Mouse (Mus musculus): Measurements from ENCODE around the gene Zfp628.

Gene Zfp628

DNA sequence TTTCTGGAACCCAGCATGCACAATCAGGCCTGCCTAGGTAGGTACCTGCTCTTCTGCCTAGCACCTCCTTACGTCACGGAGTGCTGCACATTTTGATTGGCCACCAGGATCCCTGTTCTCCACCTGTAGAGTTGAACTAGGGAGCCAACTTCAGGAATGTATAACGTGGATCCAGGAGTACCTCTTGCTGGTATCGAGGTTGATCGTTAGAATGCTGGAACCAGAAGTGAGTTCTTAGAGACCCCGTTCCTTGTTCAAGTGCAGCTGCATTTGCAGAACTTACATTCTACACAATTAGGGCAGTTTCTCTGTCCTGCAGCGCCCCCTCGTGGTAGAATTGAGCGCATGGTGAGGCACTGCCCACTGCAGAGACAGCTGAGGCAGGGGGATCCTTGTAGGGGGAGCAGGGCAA, 25.1 kb downstream of the Zfp628 start:
- peak; percentile 91 for DNase-seq (ENCODE audit: low read depth)

DNA sequence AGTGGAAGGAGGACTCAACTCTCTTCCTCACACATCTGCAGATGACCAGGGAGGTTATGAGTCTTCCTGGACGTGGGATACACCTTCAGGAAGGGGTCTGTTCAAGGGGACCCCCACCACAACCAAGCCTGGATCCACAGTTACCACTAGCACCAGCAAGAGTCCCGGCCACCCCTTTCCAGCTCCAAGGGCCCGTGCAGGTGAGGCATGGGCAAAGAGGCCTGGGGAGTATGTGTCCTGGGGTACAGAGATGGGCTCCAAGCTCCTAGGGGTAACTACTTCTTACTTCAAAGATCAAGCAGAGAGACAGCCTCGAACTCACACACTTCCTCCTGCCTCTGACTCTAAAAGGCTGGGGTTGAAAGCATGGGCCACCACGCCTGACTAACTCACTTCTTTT, 27.7 kb downstream of the Zfp628 start:
- no peak for DNase-seq (ENCODE audit: low read depth)

DNA sequence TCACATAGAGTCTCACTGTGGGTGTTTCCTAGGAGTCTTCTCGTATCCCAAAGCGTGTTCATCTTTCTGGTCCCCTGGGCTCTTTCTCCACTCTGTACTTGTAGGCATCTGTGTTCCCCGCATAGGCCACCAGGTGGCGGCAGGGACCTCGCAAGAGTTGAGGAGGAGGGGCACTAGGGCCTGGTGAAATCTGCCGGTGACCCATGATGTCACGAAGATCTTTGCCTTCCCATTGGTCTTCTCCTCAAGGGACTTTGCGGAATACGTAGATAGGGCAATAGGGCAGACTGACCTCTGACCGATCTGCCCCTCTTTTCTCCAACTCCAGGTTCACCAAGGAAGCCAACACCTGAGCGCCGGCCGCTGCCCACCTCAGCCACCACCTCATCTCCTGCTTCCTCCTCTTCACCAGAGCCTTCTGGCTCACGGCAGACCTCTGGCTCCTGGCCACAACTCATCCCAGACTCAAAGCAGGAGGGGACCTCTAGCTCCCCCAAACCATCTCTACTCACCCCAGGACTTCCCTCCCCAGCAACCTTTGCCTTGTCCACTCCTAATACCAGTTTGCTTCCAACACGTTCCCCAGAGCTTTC, 28.3 kb downstream of the Zfp628 start:
- DNase-seq (ENCODE audit: low read depth): peak; percentile 95

DNA sequence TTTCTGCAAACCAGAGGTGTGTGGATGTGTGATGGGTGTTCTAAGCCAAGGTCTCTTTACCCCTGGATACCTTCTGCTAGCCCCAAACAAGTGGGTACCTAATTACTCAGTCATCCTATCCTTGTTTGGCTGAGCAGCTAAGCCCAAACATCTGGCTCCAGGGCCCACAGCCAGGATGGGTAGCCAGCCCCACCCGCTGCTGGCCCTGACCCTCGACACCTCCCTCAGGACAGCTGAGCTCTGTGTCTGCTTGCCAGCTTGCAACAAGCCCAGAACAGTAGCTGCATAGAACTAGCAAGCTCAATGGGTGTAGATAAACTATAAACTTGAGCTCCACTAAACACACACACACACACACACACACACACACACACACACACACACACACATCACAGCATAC, 32.8 kb downstream of the Zfp628 start:
- peak; percentile 80 for DNase-seq (ENCODE audit: low read depth)

DNA sequence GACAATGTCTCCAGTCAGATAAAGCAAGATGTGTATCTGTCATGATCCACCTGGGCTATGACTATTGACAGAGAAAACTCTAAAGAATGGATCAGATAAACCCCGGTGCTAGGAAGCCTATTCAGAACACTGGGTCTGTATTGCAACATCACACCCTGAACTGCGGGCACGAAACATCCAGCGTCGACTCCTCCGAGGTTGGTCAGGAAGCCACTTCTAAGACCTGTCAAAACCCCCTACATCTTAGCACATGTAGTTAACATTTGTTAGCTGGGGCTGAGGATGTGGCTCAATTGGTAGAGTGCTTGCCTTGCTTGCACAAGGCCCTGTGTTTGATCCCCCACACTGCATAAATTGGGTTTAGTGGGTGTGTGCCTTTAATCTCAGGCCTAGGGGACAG, 33.4 kb downstream of the Zfp628 start:
- no peak for DNase-seq (ENCODE audit: low read depth)

DNA sequence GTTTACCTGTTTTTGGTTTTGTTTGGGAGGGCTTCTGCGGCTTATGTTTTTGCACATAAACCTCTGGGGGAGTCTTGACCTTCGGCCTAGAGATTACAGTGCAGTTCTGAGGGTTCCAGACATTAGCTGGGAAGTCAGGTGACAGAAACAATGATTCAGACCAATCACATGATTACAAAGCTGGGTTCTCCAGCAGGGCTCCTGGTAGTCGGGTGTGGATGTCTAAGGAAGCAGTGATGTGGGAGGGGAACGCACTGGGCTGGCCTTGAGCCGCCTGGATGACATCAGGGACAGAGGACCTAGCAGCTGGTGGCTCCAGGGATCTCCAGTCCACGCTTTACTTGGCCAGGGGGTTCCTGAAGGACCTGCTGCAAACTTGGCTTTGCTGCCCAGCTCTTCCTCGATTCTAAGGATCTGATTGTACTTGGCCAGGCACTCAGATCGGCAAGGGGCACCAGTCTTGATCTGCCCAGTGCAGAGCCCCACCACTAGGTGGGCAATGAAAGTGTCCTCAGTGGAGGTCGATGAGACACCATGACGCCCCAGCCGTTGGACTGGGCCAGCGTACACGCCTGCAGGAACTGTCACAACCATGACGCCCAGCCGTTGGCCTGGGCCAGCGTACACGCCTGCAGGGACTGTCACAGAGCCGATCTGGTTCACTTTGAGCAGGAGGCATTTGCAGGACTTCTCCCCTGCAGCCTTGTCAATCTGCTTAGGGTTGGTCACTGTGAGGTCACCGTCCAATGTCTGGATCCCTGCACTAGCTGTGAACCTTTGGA, 35.7 kb downstream of the Zfp628 start:
- DNase-seq (ENCODE audit: low read depth): peak; percentile 47

DNA sequence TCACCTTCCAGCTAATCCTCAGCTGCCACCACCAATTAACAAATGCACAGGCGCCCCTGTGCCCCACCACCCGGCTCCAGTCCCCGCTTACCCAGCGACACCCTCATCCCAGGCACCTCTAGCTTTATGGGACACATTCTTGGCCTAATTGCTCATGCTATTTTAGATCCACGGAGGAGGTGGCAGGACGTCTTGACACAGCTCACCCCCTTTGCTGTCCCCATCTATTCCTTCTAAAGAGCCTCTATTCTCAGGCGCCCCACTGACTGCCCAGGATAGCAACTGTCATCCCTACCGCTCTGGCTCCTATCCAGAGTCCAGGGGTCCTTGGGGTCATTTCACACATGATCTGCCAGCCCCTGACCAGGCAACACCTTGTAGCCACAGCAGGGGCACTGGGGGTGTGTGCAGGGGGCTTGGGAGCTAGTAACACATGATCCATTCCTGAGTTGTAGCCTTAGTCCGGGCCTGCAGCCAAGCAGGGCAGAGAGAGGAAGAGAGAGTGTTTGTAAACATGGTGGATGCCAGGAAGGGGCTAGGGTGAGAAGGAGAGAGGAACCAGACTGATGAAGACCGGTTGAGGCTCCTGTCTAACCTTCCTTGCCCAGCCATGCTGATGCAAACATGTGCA, 38.9 kb downstream of the Zfp628 start:
- DNase-seq (ENCODE audit: low read depth): no peak

DNA sequence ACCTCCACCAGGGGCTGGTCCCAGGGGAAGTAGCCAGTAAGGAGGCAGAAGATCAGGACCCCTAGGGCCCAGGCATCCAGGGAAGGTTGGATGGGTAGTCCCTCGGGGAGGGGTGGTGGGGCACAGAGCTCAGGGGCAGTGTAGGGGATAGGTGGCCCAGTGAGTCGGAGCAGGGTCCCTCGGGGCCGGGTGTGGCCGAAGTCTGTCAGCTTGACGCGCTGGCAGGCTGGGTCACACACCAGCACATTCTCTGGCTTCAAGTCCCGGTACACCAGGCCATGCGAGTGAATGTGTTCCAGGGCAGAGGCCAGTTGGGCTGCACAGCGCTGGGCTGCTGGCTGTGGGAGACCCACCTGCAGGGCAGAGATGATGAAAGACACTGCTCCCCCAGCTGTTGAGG, 42.3 kb downstream of the Zfp628 start:
- no peak for DNase-seq (ENCODE audit: low read depth)

DNA sequence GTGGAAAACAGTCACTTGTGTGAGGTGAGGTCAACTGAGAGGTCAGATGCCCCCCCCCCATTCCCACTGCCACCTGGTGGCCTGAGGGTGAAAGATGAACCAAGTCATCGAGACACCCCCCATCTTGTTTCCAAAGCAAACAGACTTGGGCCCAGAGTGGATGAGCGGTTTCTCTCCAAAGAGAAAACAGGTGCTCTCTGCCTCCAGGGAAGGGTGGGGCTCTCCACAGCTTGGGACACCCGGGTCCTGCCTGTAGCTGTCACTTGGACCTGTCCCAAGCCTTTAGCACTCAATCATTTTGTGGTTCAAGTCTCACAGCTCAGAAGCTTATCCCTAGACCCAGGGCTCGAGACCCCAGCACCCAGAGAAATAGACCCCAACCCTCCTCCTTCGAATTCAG, 48.5 kb downstream of the Zfp628 start:
- no peak for DNase-seq (ENCODE audit: low read depth)

DNA sequence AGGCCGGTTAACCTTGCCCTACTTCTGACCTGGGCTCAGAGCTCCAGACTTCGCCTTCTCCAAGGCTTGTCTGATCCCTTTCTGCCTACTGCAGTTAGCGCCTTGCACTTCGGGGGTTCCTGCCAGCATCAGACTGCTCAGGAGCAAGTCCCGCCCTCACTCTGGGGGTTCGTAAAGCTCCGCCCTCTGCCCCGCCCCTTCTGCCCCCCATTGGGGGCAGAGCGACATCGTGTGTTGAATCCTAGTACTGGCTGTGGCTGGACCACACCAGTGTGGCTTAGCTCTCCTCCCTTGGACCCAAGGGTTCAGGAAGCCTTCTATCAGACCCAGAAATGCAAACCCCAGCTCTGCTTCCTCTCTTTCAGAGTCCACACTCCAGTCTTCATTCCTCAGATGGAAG, 49.3 kb downstream of the Zfp628 start, which contains the start of gene Sbk2:
Gene Sbk2 (minus strand): TSS at position 135 of the 400 bp plus-strand sequence.
- peak; percentile 66 for DNase-seq (ENCODE audit: low read depth)

DNA sequence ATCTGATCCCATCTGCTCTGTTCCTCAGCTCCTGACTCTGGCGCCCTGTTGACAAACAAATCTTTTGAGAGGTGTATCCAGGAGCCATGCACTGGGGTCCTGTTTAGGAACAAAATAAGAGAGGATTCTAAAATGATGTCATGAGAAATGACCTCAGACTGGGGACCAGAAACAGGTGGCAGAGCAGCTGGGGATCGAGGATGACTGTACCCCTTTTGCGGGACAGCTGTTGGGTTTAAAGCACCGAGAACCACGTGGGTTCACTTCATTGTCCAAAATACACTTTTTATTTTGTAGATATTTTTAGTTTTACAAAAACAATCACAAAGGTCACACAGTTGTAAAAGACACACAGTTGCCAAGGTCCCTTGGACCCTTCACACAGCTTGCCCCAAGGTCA, 50.0 kb downstream of the Zfp628 start:
- DNase-seq (ENCODE audit: low read depth): no peak

DNA sequence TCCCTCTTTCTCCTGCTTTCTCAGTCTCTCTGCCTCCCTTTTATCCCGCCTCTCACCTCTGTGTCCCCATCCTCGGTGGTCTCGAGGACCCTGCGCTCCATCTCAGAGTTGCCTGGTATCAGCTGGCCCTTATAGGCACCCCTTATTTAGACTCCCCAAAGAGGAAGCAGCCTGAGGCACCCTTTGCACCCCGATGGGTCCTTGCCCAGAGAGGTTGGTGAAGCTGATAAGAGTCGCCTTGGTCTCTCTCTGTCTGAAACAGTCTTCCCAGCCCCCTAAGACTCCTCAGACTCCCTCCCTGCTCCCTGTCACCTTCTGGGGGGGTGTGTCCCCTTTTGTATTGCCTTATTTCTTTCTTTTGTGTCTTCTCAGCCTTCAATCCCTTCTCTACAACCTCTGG, 56.1 kb downstream of the Zfp628 start, which contains the start of gene Sbk3:
Gene Sbk3 (minus strand): TSS at position 101 of the 400 bp plus-strand sequence.
- DNase-seq (ENCODE audit: low read depth): no peak
